Mouse (Mus musculus): Measurements from ENCODE around the gene Ppcdc. TPM values are rescaled to one million over a fixed set of nuclear protein-coding genes. Genes with fewer than 3 reads are reported as not detected.
"Not testable (repeated sequence)": the region's sequence is repeated elsewhere in the genome, so short reads cannot be mapped to it uniquely, and the experiment has no call there.

Gene Ppcdc
- polyA plus RNA-seq, 1 experiment = 49.4 TPM

DNA sequence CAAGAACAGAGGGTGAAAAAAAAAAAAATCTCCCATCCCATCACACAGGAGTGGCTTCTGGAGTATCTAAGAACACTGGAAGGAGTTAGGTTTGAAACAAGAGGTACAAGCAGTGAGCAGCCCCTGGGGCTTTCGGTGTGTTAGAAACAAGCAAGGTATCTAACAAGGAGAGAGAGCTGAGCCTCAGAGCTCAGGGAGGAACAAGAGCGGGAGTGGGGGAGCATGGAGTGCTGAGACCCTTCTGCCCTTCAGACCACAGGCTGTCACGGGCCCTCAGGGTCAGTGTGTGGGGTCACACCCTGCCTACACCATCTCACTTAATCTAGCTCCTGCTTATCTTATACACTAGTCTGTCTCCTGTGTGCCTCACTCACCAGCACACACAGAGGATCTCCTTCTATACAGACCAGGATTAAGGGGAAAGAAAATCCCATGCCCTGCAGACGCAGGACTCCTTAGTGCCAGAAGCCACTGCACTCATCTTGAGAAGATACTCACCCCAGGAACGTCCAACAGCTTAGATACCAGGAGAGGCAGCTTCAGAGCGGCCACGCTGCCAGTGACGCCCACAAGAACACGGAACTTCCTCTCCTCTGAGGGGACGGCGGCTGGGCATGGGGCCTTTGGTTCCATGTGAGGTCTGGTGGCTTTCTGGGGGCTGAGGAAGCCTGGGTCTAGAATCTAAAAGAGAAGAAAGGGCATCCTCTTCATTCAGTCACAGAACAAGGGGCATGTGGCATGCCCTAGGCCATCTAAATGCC lies 5.3 kb downstream of the Ppcdc start:
- H3K27ac ChIP-seq (ENCODE audit: control insufficient read depth, insufficient read depth, low read depth, low read length, poor library complexity) = no peak overlapping the region
- H3K4me1 ChIP-seq (ENCODE audit: control insufficient read depth, insufficient read depth, low read length) = peaks cover 5% of the 10 kb centered on the region
- TF ChIP-seq CTCF (IDR thresholded peaks at IDR 0.05; ENCODE audit: control insufficient read depth, insufficient read depth, low read length) = no peak
- no peak for TF ChIP-seq POLR2A (IDR thresholded peaks at IDR 0.05; ENCODE audit: borderline replicate concordance, control insufficient read depth, low read depth, low read length)
- WGBS = 22% methylated on average over 11 of the region's 11 CpGs
- no peak overlapping the region for H3K4me3 ChIP-seq (replicated peaks; ENCODE audit: control insufficient read depth, low read depth, low read length)

DNA sequence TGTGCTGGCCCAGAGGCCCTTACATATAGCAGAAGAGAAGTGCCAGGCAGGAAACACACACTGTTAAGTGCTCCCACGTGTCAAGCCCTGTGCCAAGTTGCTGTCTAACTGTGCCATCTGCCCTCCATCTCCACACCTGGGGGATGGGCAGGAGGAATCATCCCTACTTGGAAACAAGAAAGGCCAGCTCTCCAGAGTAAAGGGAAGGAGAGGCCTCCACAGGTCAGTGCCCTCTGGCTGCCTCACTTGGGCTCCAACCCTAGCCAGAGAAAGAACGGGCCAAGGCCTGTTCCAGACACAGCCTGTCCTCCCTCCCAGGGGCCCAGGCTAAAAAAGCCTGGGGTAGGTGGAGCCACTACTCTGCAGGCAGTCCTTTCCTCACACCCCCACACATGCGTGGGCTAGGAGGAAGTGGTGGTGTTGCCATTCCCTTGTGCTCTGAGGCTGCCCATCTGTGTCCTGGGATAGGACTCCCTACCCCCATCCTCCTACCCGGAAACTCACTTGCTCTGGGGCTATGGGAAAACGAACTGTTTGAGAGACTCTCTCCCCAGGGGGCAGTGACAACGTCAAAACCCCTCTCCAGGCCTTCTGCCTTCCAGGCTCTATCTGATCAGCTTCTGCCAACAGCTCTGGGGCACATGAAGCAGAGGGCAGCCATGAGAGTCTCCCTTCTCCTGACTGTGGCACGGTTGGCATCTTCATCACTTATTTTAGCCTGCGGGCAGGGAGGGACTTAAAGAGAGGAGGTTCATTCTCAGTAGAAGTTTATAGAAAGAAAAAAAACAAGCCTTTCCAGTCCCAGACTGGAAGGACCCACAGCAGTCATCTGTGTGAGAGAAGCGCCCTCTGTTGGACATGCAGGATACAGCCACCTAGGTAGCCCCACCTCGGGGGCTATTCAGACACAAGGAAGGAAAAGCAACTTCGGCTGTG lies 6.6 kb downstream of the Ppcdc start:
- H3K4me1 ChIP-seq (ENCODE audit: control insufficient read depth, insufficient read depth, low read length) = peaks cover 3% of the 10 kb centered on the region; the same call in 1 of the 2 replicates
- TF ChIP-seq POLR2A (IDR thresholded peaks at IDR 0.05; ENCODE audit: borderline replicate concordance, control insufficient read depth, low read depth, low read length) (no peak), CTCF (IDR thresholded peaks at IDR 0.05; ENCODE audit: control insufficient read depth, insufficient read depth, low read length) (peak; percentile 87)
- H3K27ac ChIP-seq (ENCODE audit: control insufficient read depth, insufficient read depth, low read depth, low read length, poor library complexity) = peak overlapping the region; percentile 57
- 4% methylated on average over 11 of the region's 11 CpGs for WGBS
- no peak overlapping the region for H3K4me3 ChIP-seq (replicated peaks; ENCODE audit: control insufficient read depth, low read depth, low read length)

DNA sequence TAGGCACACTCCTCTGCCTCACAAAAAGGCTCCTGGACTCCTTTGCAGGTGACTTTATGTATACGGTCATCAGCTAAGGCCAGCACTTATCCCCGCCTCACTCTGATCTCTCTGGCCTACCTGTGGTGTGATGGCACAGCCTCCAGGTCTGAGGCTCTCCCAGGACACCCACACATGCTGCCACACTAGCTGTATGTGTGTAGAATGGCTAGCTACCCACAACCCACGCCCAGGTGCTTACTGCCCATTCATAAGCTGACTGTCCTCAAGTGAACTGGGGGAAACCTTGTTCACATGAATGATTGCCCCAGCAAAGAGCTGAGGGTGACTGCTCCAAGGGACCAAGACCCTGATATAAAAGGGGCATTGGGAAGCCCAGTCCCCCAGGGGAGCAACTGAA lies 7.4 kb downstream of the Ppcdc start:
- TF ChIP-seq POLR2A (IDR thresholded peaks at IDR 0.05; ENCODE audit: borderline replicate concordance, control insufficient read depth, low read depth, low read length) (no peak), CTCF (IDR thresholded peaks at IDR 0.05; ENCODE audit: control insufficient read depth, insufficient read depth, low read length) (no peak)
- peaks cover 3% of the 10 kb centered on the region; the same call in 1 of the 2 replicates for H3K4me1 ChIP-seq (ENCODE audit: control insufficient read depth, insufficient read depth, low read length)

DNA sequence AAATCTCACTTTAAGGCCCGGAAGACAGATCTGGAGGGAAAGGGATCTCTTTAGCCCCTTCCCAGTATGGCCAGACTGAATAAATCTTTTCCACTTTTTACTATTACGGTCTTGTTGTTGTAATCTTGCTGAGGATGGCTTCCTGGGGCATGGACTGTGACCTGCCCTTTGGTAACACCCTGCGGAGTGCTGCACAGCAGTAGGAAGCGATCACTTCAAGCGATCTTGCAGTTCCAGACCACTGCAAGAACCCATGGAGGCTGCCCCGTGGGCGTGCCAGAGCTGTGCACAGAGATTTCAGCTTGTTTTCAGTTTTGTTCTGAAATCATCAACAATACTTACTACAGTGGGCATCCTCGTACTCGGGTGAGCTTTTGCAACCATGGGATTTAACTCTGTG lies 8.7 kb downstream of the Ppcdc start:
- peaks cover 3% of the 10 kb centered on the region; the same call in 1 of the 2 replicates for H3K4me1 ChIP-seq (ENCODE audit: control insufficient read depth, insufficient read depth, low read length)
- no peak for TF ChIP-seq POLR2A (IDR thresholded peaks at IDR 0.05; ENCODE audit: borderline replicate concordance, control insufficient read depth, low read depth, low read length)
- no peak for TF ChIP-seq CTCF (IDR thresholded peaks at IDR 0.05; ENCODE audit: control insufficient read depth, insufficient read depth, low read length)
- WGBS = 79% methylated on average over 9 of the region's 9 CpGs
- H3K4me3 ChIP-seq (replicated peaks; ENCODE audit: control insufficient read depth, low read depth, low read length) = no peak overlapping the region
- H3K27ac ChIP-seq (ENCODE audit: control insufficient read depth, insufficient read depth, low read depth, low read length, poor library complexity) = no peak overlapping the region

More for the DNA sequence above, 7.4 kb downstream of the Ppcdc start:
- 80% methylated on average over 3 of the region's 3 CpGs for WGBS
- no peak overlapping the region; the same call in 1 of the 2 replicates for H3K27ac ChIP-seq (ENCODE audit: control insufficient read depth, insufficient read depth, low read depth, low read length, poor library complexity)
- H3K4me3 ChIP-seq (replicated peaks; ENCODE audit: control insufficient read depth, low read depth, low read length) = no peak overlapping the region

DNA sequence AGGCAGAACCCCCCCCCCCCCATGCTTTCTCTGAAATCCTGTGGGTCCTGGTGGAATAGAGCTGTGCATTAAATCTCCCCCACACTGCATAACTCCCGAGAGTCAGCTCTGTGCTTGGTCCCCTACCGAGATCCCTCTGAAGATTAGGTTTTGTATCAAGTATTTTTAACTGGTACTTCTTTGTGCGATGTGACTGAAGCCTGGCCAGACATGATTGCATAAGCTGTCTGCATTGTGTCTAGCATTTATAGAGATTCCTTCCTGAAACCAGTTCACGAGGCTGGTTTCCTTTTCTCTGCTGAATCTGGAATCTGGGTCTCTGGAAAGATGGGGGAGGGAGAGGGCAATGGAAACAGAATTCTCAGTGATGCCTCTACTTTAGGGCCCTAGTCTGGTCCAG lies 11.5 kb downstream of the Ppcdc start:
- Histone ChIP-seq H3K4me1 (ENCODE audit: control insufficient read depth, insufficient read depth, low read length) (peaks cover 3% of the 10 kb centered on the region; the same call in 1 of the 2 replicates), H3K27ac (ENCODE audit: control insufficient read depth, insufficient read depth, low read depth, low read length, poor library complexity) (no peak overlapping the region), H3K4me3 (replicated peaks; ENCODE audit: control insufficient read depth, low read depth, low read length) (no peak overlapping the region)
- no peak for TF ChIP-seq CTCF (IDR thresholded peaks at IDR 0.05; ENCODE audit: control insufficient read depth, insufficient read depth, low read length)
- TF ChIP-seq POLR2A (IDR thresholded peaks at IDR 0.05; ENCODE audit: borderline replicate concordance, control insufficient read depth, low read depth, low read length) = no peak
- WGBS = 17% methylated on average over 4 of the region's 4 CpGs

DNA sequence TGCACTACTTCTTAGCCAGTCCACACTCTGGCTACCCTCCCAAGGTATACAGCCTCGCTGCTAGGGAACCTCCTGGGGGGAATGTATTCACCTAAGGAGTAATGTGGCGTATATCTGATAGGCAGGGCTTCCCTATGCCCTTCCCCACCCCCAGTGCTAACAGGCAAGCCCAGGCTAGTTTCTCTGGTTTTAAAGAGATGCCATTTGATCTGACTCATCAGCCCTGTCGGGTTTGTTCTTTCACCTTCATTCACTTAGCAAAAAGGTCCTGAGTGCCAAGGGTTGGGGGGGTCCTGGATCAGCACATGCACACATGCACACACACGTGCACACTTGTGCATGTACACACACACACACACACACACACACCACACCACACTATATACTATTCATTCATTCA lies 12.0 kb downstream of the Ppcdc start:
- TF ChIP-seq CTCF (IDR thresholded peaks at IDR 0.05; ENCODE audit: control insufficient read depth, insufficient read depth, low read length) (no peak), POLR2A (IDR thresholded peaks at IDR 0.05; ENCODE audit: borderline replicate concordance, control insufficient read depth, low read depth, low read length) (no peak)
- Histone ChIP-seq H3K4me3 (replicated peaks; ENCODE audit: control insufficient read depth, low read depth, low read length) (no peak overlapping the region), H3K4me1 (ENCODE audit: control insufficient read depth, insufficient read depth, low read length) (peaks cover under 1% of the 10 kb centered on the region; the same call in 1 of the 2 replicates), H3K27ac (ENCODE audit: control insufficient read depth, insufficient read depth, low read depth, low read length, poor library complexity) (no peak overlapping the region)
- WGBS = 76% methylated on average over 4 of the region's 4 CpGs

DNA sequence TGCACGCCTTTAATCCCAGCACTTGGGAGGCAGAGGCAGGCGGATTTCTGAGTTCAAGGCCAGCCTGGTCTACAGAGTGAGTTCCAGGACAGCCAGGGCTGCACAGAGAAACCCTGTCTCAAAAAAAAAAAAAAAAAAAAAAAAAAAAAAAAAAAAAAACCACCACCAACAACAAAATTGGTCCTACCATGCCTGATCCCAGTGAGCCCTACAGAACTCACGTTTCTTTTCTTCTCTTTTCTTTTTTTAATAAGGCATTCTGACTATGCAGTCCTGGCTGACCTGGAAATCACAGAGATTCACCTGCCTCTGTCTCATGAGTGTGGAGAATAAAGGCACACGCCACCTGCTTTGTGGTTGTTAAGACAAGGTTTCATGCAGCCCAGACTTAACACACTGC lies 12.8 kb downstream of the Ppcdc start:
- H3K27ac ChIP-seq (ENCODE audit: control insufficient read depth, insufficient read depth, low read depth, low read length, poor library complexity); H3K4me3 ChIP-seq (replicated peaks; ENCODE audit: control insufficient read depth, low read depth, low read length); H3K4me1 ChIP-seq (ENCODE audit: control insufficient read depth, insufficient read depth, low read length): not testable (repeated sequence)
- 86% methylated on average over 4 of the region's 4 CpGs for WGBS

DNA sequence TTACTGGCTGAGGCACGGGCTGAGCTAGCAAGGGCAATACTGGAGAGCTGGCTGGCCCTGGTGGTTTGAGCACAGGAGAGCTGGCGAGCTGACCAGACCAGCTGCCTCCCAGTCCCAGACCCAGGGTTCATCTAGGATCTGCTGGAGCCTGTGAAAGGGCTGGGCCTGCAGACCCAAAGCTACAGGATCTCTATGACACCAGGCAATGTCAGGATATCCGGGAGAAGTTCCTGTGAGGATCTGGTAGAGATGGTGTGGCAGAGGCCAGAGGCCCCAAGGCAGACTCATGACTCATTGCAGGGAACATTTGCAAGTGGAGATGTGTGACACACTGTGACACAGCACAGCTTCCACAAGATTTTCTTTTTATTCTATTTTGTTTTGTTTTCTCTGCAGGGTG lies 14.8 kb downstream of the Ppcdc start:
- TF ChIP-seq POLR2A (IDR thresholded peaks at IDR 0.05; ENCODE audit: borderline replicate concordance, control insufficient read depth, low read depth, low read length) (no peak), CTCF (IDR thresholded peaks at IDR 0.05; ENCODE audit: control insufficient read depth, insufficient read depth, low read length) (no peak)
- 37% methylated on average over 3 of the region's 3 CpGs for WGBS
- H3K27ac ChIP-seq (ENCODE audit: control insufficient read depth, insufficient read depth, low read depth, low read length, poor library complexity) = peak overlapping the region; percentile 55
- H3K4me3 ChIP-seq (replicated peaks; ENCODE audit: control insufficient read depth, low read depth, low read length) = no peak overlapping the region
- H3K4me1 ChIP-seq (ENCODE audit: control insufficient read depth, insufficient read depth, low read length) = peaks cover 3% of the 10 kb centered on the region; the same call in 1 of the 2 replicates

Data from bone marrow, adult 2 months (tissue).